Mouse (Mus musculus) megakaryocyte, embryonic 14.5 days (primary cell): Measurements from ENCODE around the gene Ap1s3.

Experiments used
- FLI1 ChIP-seq: IDR thresholded peaks from 2 replicates; pipeline ENCODE4 v1.6.1; 2012; ENCODE audit warnings: low read length, inconsistent platforms, mixed read lengths
- GATA1 ChIP-seq: IDR thresholded peaks from 3 replicates; pipeline ENCODE4 v1.6.1; 2012; ENCODE audit warnings: mixed read lengths, low read length, inconsistent platforms, borderline replicate concordance

- TF ChIP-seq GATA1 (no peak), FLI1 (no peak)
These were observed 82.3 kb downstream of the Ap1s3 start for GRCm38 (mm10) chr1:79589424-79589823.
